In genomic region chr13:3777216-3777912, GRCm38 (mm10) we compare ENCODE assay signal across 23 mouse cellular contexts. TPM values are rescaled to one million over a fixed set of nuclear protein-coding genes. Genes with fewer than 3 reads are reported as not detected.
"Had no signal": no experiment of that assay in that cellular context is flagged by ENCODE, and none has a peak within 500 bp of the region (broad histone marks: within the 10 kb centered on the region; RNA-seq: fewer than 3 reads in every experiment).

No protein-coding gene starts in this region.

- H3K4me2 ChIP-seq: limb, embryonic 12.5 days; limb, embryonic 15.5 days; liver, embryonic 11.5 days; lung, embryonic 14.5 days; midbrain, embryonic 12.5 days; midbrain, embryonic 15.5 days; neural tube, embryonic 12.5 days; neural tube, embryonic 15.5 days had no signal

- H3K36me3 ChIP-seq: limb, embryonic 12.5 days; limb, embryonic 15.5 days; midbrain, embryonic 12.5 days; midbrain, embryonic 15.5 days; neural tube, embryonic 12.5 days; neural tube, embryonic 15.5 days had no signal

- DNase-seq: kidney, adult 11 months; kidney, adult 8-10 months; kidney, postnatal 25 days; liver, postnatal 0 days; lung, embryonic 14.5 days; retina, postnatal 1 day; thymus, adult 2 months; thymus, postnatal 14 days had no signal

- H3K9me3 ChIP-seq: limb, embryonic 12.5 days; limb, embryonic 15.5 days; midbrain, embryonic 12.5 days; midbrain, embryonic 15.5 days; neural tube, embryonic 12.5 days; neural tube, embryonic 15.5 days had no signal

- H3K4me3 ChIP-seq: limb, embryonic 12.5 days; limb, embryonic 15.5 days; midbrain, embryonic 12.5 days; midbrain, embryonic 15.5 days; neural tube, embryonic 12.5 days; neural tube, embryonic 15.5 days had no signal

- H3K4me1 ChIP-seq: limb, embryonic 12.5 days; midbrain, embryonic 12.5 days; midbrain, embryonic 15.5 days; neural tube, embryonic 12.5 days; neural tube, embryonic 15.5 days had no signal

- H3K27ac ChIP-seq: limb, embryonic 12.5 days; limb, embryonic 15.5 days; liver, embryonic 14.5 days; macrophage; midbrain, embryonic 12.5 days; midbrain, embryonic 15.5 days; neural tube, embryonic 12.5 days; neural tube, embryonic 15.5 days had no signal

- H3K27me3 ChIP-seq: limb, embryonic 12.5 days; limb, embryonic 15.5 days; midbrain, embryonic 12.5 days; midbrain, embryonic 15.5 days; neural tube, embryonic 12.5 days; neural tube, embryonic 15.5 days had no signal

- H3K9ac ChIP-seq: limb, embryonic 12.5 days; limb, embryonic 15.5 days; liver, embryonic 14.5 days; liver, postnatal 0 days; lung, embryonic 14.5 days; midbrain, embryonic 12.5 days; midbrain, embryonic 15.5 days; neural tube, embryonic 12.5 days; neural tube, embryonic 15.5 days had no signal

- ATAC-seq: liver, postnatal 0 days; midbrain, embryonic 15.5 days had no signal

RNA-seq across cellular contexts. Expression of gene Calml3, which starts 26.8 kb away (rescaled TPM):
- total RNA-seq: layer of hippocampus, adult 8-10 months; layer of hippocampus, postnatal 14 days; left cerebral cortex, postnatal 14 days; left cerebral cortex, postnatal 4 days; megakaryocyte, adult 5-6 weeks had no signal
- polyA plus RNA-seq: large intestine, adult 2 months; liver, embryonic 14.5 days; liver, postnatal 0 days; lung, embryonic 14.5 days; macrophage; midbrain, embryonic 12.5 days; midbrain, embryonic 15.5 days; neural tube, embryonic 12.5 days; neural tube, embryonic 15.5 days had no signal
